In the genomic region with DNA sequence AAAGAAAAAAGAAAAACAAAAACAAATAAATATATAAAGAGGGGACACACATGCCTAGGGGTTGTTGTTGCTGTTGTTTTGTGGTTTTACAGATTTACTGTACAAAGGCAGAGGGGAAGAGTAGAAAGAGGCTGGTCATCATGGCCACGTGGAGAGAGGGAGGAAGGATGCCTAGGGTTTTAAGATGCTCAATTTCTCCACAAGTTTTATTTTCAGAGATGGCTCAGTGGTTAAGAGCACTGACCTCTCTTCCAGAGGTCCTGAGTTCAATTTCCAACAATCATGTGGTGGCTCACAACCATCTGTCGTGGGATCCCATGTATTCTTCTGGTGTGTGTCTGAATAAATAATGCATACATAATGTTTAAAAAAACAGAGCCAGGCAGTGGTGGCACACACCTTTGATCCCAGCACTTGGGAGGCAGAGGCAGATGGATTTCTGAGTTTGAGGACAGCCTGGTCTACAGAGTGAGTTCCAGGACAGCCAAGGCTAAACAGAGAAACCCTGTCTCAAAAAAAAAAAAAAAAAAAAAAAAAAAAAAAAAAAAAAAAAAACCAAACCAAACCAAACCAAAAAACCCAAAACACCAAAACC, we compare ENCODE assay signal across 8 mouse cellular contexts.
DNase-seq lines count a peak whose midpoint lies in the region; ATAC-seq and TF ChIP-seq lines count a peak whose summit lies in the region.
"Not testable (repeated sequence)": the region's sequence is repeated elsewhere in the genome, so short reads cannot be mapped to it uniquely, and the experiment has no call there.

No protein-coding gene starts in this region.

- not testable (repeated sequence) for H3K36me3 ChIP-seq in hindbrain, embryonic 11.5 days (ENCODE audit: control insufficient read depth, insufficient read depth, low read length)

- not testable (repeated sequence) for TF ChIP-seq CTCF in cerebellum, adult 2 months (IDR thresholded peaks at IDR 0.05; ENCODE audit: borderline replicate concordance, insufficient read depth, low read depth, low read length); layer of hippocampus, adult 2 months (conservative IDR thresholded peaks at IDR 0.05)

- H3K4me2 ChIP-seq in hindbrain, embryonic 11.5 days (replicated peaks; ENCODE audit: low read depth, low read length): not testable (repeated sequence)

- H3K27ac ChIP-seq in cerebellum, adult 2 months (ENCODE audit: insufficient read depth, low read length); hindbrain, embryonic 11.5 days (ENCODE audit: low read depth, low read length); layer of hippocampus, adult 2 months: not testable (repeated sequence)

- not testable (repeated sequence) for H3K9me3 ChIP-seq in hindbrain, embryonic 11.5 days (ENCODE audit: control insufficient read depth, low read length)

- ATAC-seq in hindbrain, embryonic 11.5 days (ENCODE audit: low FRiP score): not testable (repeated sequence)

- DNase-seq in NIH3T3 (ENCODE audit: low read depth): peak; percentile 69
- DNase-seq in cerebellum, adult 2 months: peak; percentile 9 to 18
- DNase-seq in forelimb bud, embryonic 11.5 days (ENCODE audit: low read depth, low spot score): peak; percentile 94
- peak; percentile 80 for DNase-seq in hindbrain, embryonic 11.5 days (ENCODE audit: low spot score)
- DNase-seq in layer of hippocampus, adult 2 months (ENCODE audit: low spot score in 2 of 2): peak; percentile 14 to 28
- peak; percentile 31 for DNase-seq in lung, postnatal 14 days
- DNase-seq in right cerebral cortex, postnatal 10 days (ENCODE audit: low spot score in 2 of 2): peak; percentile 44 to 57
- DNase-seq in thymus, postnatal 36 days: peak; percentile 8 to 15

- not testable (repeated sequence) for TF ChIP-seq POLR2A in cerebellum, adult 2 months (IDR thresholded peaks at IDR 0.05; ENCODE audit: borderline replicate concordance, insufficient read depth, low read length)

- not testable (repeated sequence) for H3K4me1 ChIP-seq in cerebellum, adult 2 months (ENCODE audit: control insufficient read depth, insufficient read depth, low read length); hindbrain, embryonic 11.5 days (replicated peaks; ENCODE audit: control insufficient read depth, insufficient read depth, low read length)

- H3K27me3 ChIP-seq in cerebellum, adult 2 months (ENCODE audit: control insufficient read depth, insufficient read depth, low read length); hindbrain, embryonic 11.5 days (ENCODE audit: control insufficient read depth, insufficient read depth, low read length): not testable (repeated sequence)

- H3K9ac ChIP-seq in hindbrain, embryonic 11.5 days (ENCODE audit: low read depth, low read length): not testable (repeated sequence)

- WGBS in cerebellum, adult 2 months: 63% methylated on average over 2 of the region's 2 CpGs
- 71% methylated on average over 2 of the region's 2 CpGs for WGBS in hindbrain, embryonic 11.5 days

- H3K4me3 ChIP-seq in cerebellum, adult 2 months (replicated peaks; ENCODE audit: insufficient read depth, low read depth, low read length); hindbrain, embryonic 11.5 days (ENCODE audit: low read depth, low read length); layer of hippocampus, adult 2 months: not testable (repeated sequence)

Comparison
In these comparisons a context has a peak if more than half of its experiments do, and no peak if none do; other contexts are left out.
1. DNase-seq: peak in every context shown above with its lines; median percentile 94 in forelimb bud, embryonic 11.5 days; 80 in hindbrain, embryonic 11.5 days; 69 in NIH3T3; 50 in right cerebral cortex, postnatal 10 days; 31 in lung, postnatal 14 days; 21 in layer of hippocampus, adult 2 months; 14 in cerebellum, adult 2 months; 12 in thymus, postnatal 36 days.